Mouse (Mus musculus) adipose tissue, adult 10 weeks (tissue): Measurements from ENCODE around the gene Olfr1034. TPM values are rescaled to one million over a fixed set of nuclear protein-coding genes. Genes with fewer than 3 reads are reported as not detected.

ENCODE experiments used
- polyA plus RNA-seq: library from polyadenylated mRNA; stranded (reverse); fragments of 350-450 nt; fragmentation: Illumina TruSeq; extraction: RNeasy Lipid Tissue Mini Kit (QIAGEN cat#74804); gene quantifications from one replicate; pipeline ENCODE4 v1.2.3, GENCODE M21; 2014; ENCODE audit warnings: low read depth, low replicate concordance

Olfr1034 gene
- 0.53 TPM for polyA plus RNA-seq

GRCm38 (mm10) chr2:86045561-86045960 lies at the start of gene Olfr1034:
Olfr1034 (plus strand) TSS chr2:86045861.

GRCm38 (mm10) chr2:86005240-86005639 lies 40.4 kb upstream of the Olfr1034 start, which contains the start of gene Olfr1032:
Olfr1032 (plus strand) TSS chr2:86005540.

GRCm38 (mm10) chr2:86020406-86020805 lies 25.3 kb upstream of the Olfr1034 start, which contains the start of gene Olfr1033:
Olfr1033 (plus strand) TSS chr2:86020633.

GRCm38 (mm10) chr2:86073692-86074091 lies 28.0 kb downstream of the Olfr1034 start, which contains the start of gene Olfr1036:
Olfr1036 (plus strand) TSS chr2:86073992.

GRCm38 (mm10) chr2:86087285-86087684 lies 41.6 kb downstream of the Olfr1034 start, which contains the start of gene Olfr1037:
Olfr1037 (minus strand) TSS chr2:86087385.

Other genes starting within 250 kb of the Olfr1034 start
- not detected for gene Olfr1016, start 243.3 kb upstream of the Olfr1034 start, polyA plus RNA-seq
- not detected for gene Olfr1018, start 227.4 kb upstream of the Olfr1034 start, polyA plus RNA-seq
- not detected for gene Olfr1019, start 200.4 kb upstream of the Olfr1034 start, polyA plus RNA-seq
- gene Olfr1020, start 198.8 kb upstream of the Olfr1034 start, polyA plus RNA-seq = not detected
- not detected for gene Olfr1022, start 177.3 kb upstream of the Olfr1034 start, polyA plus RNA-seq
- not detected for gene Olfr1023, start 160.2 kb upstream of the Olfr1034 start, polyA plus RNA-seq
- gene Olfr1024, start 140.8 kb upstream of the Olfr1034 start, polyA plus RNA-seq = not detected
- not detected for gene Olfr1025-ps1, start 130.7 kb upstream of the Olfr1034 start, polyA plus RNA-seq
- not detected for gene Olfr1026, start 124.3 kb upstream of the Olfr1034 start, polyA plus RNA-seq
- not detected for gene Olfr1028, start 95.4 kb upstream of the Olfr1034 start, polyA plus RNA-seq
- not detected for gene Olfr1029, start 72.0 kb upstream of the Olfr1034 start, polyA plus RNA-seq
- gene Olfr1030, start 66.6 kb upstream of the Olfr1034 start, polyA plus RNA-seq = not detected
- gene Olfr1031, start 55.6 kb upstream of the Olfr1034 start, polyA plus RNA-seq = not detected
- not detected for gene Olfr1032, start 40.3 kb upstream of the Olfr1034 start, polyA plus RNA-seq
- gene Olfr1033, start 25.2 kb upstream of the Olfr1034 start, polyA plus RNA-seq = 8.5 TPM
- not detected for gene Olfr1036, start 28.1 kb downstream of the Olfr1034 start, polyA plus RNA-seq
- gene Olfr1037, start 41.5 kb downstream of the Olfr1034 start, polyA plus RNA-seq = not detected
- not detected for gene Olfr1039, start 90.1 kb downstream of the Olfr1034 start, polyA plus RNA-seq
- gene Olfr1040, start 100.9 kb downstream of the Olfr1034 start, polyA plus RNA-seq = not detected
- not detected for gene Olfr1042, start 116.0 kb downstream of the Olfr1034 start, polyA plus RNA-seq
- not detected for gene Olfr1043, start 121.7 kb downstream of the Olfr1034 start, polyA plus RNA-seq
- gene Olfr1044, start 132.0 kb downstream of the Olfr1034 start, polyA plus RNA-seq = not detected
- gene Olfr52, start 139.8 kb downstream of the Olfr1034 start, polyA plus RNA-seq = not detected
- not detected for gene Olfr1045, start 157.1 kb downstream of the Olfr1034 start, polyA plus RNA-seq
- not detected for gene Olfr1046, start 173.5 kb downstream of the Olfr1034 start, polyA plus RNA-seq
- gene Olfr1047, start 185.5 kb downstream of the Olfr1034 start, polyA plus RNA-seq = not detected
- not detected for gene Olfr1048, start 194.4 kb downstream of the Olfr1034 start, polyA plus RNA-seq
- not detected for gene Olfr1049, start 212.5 kb downstream of the Olfr1034 start, polyA plus RNA-seq
- not detected for gene Olfr1051, start 233.2 kb downstream of the Olfr1034 start, polyA plus RNA-seq
- gene Olfr1052, start 246.6 kb downstream of the Olfr1034 start, polyA plus RNA-seq = not detected